8 mouse cellular contexts compared by ENCODE assay signal in the genomic region with DNA sequence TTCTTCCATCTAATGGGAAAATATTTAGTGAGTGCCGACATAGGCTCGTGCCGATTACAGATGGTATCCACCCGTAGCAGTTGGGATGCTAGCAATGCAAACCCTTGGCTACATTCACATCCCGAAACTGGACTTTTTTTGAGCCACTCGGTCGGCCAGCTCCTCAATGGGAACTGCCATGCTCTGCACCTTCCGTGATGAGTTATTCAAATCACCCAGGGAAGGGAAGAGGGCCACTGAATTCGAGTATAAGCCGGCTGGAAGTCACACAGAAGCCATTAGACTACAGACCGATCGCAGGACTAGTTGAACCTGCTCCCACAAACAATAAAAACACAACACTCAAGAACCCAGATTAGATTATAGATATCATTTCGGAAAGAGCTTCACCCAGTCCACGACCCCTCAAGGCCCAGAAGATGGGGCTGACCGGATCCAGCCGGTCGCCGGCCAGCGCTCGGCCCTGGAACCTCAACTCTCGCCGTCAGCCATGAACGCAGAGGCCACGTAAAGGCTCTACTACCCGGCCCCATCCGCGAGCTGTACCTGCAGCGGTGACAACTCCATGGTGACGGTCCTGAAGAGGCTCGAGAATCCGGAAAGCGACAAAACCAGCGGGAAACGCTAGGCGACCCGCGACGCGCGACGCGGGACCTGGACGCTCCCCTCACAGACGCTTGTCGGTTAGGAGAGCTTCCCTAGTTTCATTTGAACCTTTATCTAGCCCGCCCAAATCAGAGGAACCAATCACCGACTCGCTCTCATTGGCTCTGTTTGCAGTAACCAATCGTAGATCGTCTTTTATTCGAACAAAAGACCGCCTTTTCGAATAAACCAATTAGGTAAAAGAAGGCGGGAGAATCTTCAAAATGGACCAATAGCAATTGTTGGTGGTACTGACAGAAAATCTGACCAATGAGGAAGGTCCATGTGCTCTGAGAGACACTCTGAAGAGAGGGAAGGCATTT. TPM values are rescaled to one million over a fixed set of nuclear protein-coding genes. Genes with fewer than 3 reads are reported as not detected.
DNase-seq lines count a peak whose midpoint lies in the region; ATAC-seq lines count a peak whose summit lies in the region.

A gene (minus strand): TSS at position 690 of the 968 bp plus-strand sequence.

- H3K27me3 ChIP-seq in embryonic facial prominence, embryonic 11.5 days (ENCODE audit: control insufficient read depth, insufficient read depth, low read length), result no peaks in the 10 kb centered on the region
- H3K27me3 ChIP-seq in limb, embryonic 10.5 days (ENCODE audit: low read depth, poor library complexity, severe bottlenecking), result no peaks in the 10 kb centered on the region
- H3K27me3 ChIP-seq in midbrain, embryonic 13.5 days, result no peaks in the 10 kb centered on the region

- peak within 1 kb of the TSS; percentile 88 for H3K9ac ChIP-seq in embryonic facial prominence, embryonic 11.5 days (replicated peaks; ENCODE audit: low read length)
- peak within 1 kb of the TSS; percentile 70 for H3K9ac ChIP-seq in midbrain, embryonic 13.5 days (replicated peaks)

- peak within 1 kb of the TSS; percentile 52 for H3K4me2 ChIP-seq in embryonic facial prominence, embryonic 11.5 days (ENCODE audit: low read depth, low read length)
- H3K4me2 ChIP-seq in midbrain, embryonic 13.5 days (replicated peaks), result peak within 1 kb of the TSS; percentile 73

- DNase-seq in urinary bladder, adult 18-20 months (ENCODE audit: low spot score in 2 of 2), result peak; percentile 88 to 89
- DNase-seq in urinary bladder, postnatal 10 days (ENCODE audit: low spot score), result no peak
- DNase-seq in embryonic facial prominence, embryonic 11.5 days (ENCODE audit: low spot score), result peak; percentile 98
- DNase-seq in kidney, adult 11 months, result peak; percentile 93
- DNase-seq in limb, embryonic 10.5 days (ENCODE audit: low spot score), result peak; percentile 93
- DNase-seq in spleen, adult 12 weeks (ENCODE audit: low spot score), result peak; percentile 97

- H3K4me1 ChIP-seq in embryonic facial prominence, embryonic 11.5 days (ENCODE audit: control insufficient read depth, insufficient read depth, low read length), result no peaks in the 10 kb centered on the region; the same call in 1 of the 2 replicates
- peaks cover 15% of the 10 kb centered on the region for H3K4me1 ChIP-seq in limb, embryonic 10.5 days
- peaks cover 24% of the 10 kb centered on the region for H3K4me1 ChIP-seq in midbrain, embryonic 13.5 days (replicated peaks)

- no peaks in the 10 kb centered on the region for H3K9me3 ChIP-seq in embryonic facial prominence, embryonic 11.5 days (replicated peaks; ENCODE audit: control insufficient read depth, low read length)
- H3K9me3 ChIP-seq in limb, embryonic 10.5 days (replicated peaks), result no peaks in the 10 kb centered on the region
- H3K9me3 ChIP-seq in midbrain, embryonic 13.5 days, result no peaks in the 10 kb centered on the region

- under 1% methylated on average over 54 of the region's 54 CpGs for WGBS in embryonic facial prominence, embryonic 11.5 days
- WGBS in limb, embryonic 10.5 days, result under 1% methylated on average over 54 of the region's 54 CpGs
- under 1% methylated on average over 54 of the region's 54 CpGs for WGBS in midbrain, embryonic 13.5 days

- peak; percentile 91 for ATAC-seq in embryonic facial prominence, embryonic 11.5 days (replicated peaks; ENCODE audit: insufficient number of reproducible peaks, low FRiP score, low TSS enrichment, low read depth)
- peak; percentile 98 for ATAC-seq in granulocyte monocyte progenitor cell, adult 5-6 weeks (replicated peaks; ENCODE audit: poor library complexity, severe bottlenecking)
- ATAC-seq in midbrain, embryonic 13.5 days, result peak; percentile 96

- peaks cover 7% of the 10 kb centered on the region for H3K36me3 ChIP-seq in embryonic facial prominence, embryonic 11.5 days (replicated peaks; ENCODE audit: control insufficient read depth, insufficient read depth, low read depth, low read length)
- peaks cover 39% of the 10 kb centered on the region for H3K36me3 ChIP-seq in limb, embryonic 10.5 days
- peaks cover 7% of the 10 kb centered on the region; the same call in 1 of the 2 replicates for H3K36me3 ChIP-seq in midbrain, embryonic 13.5 days

- peak within 1 kb of the TSS; percentile 68 for H3K4me3 ChIP-seq in embryonic facial prominence, embryonic 11.5 days (ENCODE audit: low read depth, low read length)
- peak within 1 kb of the TSS; percentile 81 for H3K4me3 ChIP-seq in limb, embryonic 10.5 days
- H3K4me3 ChIP-seq in midbrain, embryonic 13.5 days (replicated peaks), result peak within 1 kb of the TSS; percentile 62

- peak within 1 kb of the TSS; percentile 68 for H3K27ac ChIP-seq in embryonic facial prominence, embryonic 11.5 days (replicated peaks; ENCODE audit: low read depth, low read length)
- H3K27ac ChIP-seq in limb, embryonic 10.5 days, result peak within 1 kb of the TSS; percentile 95
- no peak within 1 kb of the TSS for H3K27ac ChIP-seq in midbrain, embryonic 13.5 days

RNA-seq across cellular contexts. Expression of the gene that starts here (rescaled TPM):
- 397 and 439 TPM in 2 replicates for polyA plus RNA-seq in embryonic facial prominence, embryonic 11.5 days (2014; fragmentation: Nextera tagmentation; extraction: Ambion mirVana)
- 216 and 220 TPM in 2 replicates for total RNA-seq in granulocyte monocyte progenitor cell, adult 5-6 weeks (2014; fragmentation: Nextera tagmentation)
- total RNA-seq in granulocyte monocyte progenitor cell, adult 5-6 weeks (2017), result 674 and 681 TPM in 2 replicates
- 291 and 354 TPM in 2 replicates for polyA plus RNA-seq in limb, embryonic 10.5 days (2016; fragmentation: Nextera tagmentation; extraction: Ambion mirVana)
- 118 and 125 TPM in 2 replicates for polyA plus RNA-seq in midbrain, embryonic 13.5 days (2015; fragmentation: Nextera tagmentation; extraction: Ambion mirVana)
